Mouse (Mus musculus) brain, embryonic 14.5 days (tissue): ENCODE measurements at regions not wholly inside any gene's neighbourhood (a gene's known extent, or its start where the extent isn't known, plus 50 kb on each side); places are given as distances from the start of the nearest gene placed in this dataset.

Source experiments
- CTCF ChIP-seq: fragments of 200-500 bp; IDR thresholded peaks from 2 replicates; pipeline ENCODE4 v1.5.1; 2012; ENCODE audit warnings: inconsistent platforms, mild to moderate bottlenecking, moderate library complexity, borderline replicate concordance; ENCODE audit not compliant: insufficient read depth, insufficient read length; ENCODE audit errors: extremely low read depth
- POLR2A ChIP-seq: fragments of 200-500 bp; IDR thresholded peaks from 2 replicates; pipeline ENCODE4 v1.6.1; 2012; ENCODE audit warnings: mild to moderate bottlenecking, inconsistent platforms, borderline replicate concordance; ENCODE audit not compliant: poor library complexity, insufficient read depth, insufficient read length, severe bottlenecking; ENCODE audit errors: extremely low read depth

DNA sequence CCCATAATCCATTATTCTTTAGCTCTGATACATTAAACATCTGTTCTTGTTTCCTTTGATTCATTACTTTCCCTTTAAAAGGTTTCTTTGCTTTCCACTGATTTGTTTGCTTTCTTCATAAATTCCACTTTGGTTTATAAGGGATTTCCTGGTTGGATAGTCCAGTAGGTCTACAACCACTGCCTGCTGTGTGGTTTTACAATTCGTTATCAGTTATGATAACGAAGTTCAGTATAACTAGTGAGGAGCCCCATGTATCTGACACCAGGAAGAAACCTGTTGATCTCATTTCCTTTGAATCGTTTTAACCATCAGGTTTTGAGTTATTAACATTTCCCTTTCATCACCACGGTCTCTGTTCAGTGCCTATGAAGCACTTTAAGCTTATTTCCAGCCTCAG is 334.3 kb upstream of the Zwint start:
- no peak for TF ChIP-seq CTCF
- no peak for TF ChIP-seq POLR2A
